Mouse (Mus musculus) lung, embryonic 14.5 days (tissue): ENCODE results near the gene Tgtp2. TPM values are rescaled to one million over a fixed set of nuclear protein-coding genes. Genes with fewer than 3 reads are reported as not detected.

Experiments used
- ATAC-seq: fragments of 200-750 bp; cut with Nextera tagmentation; 2 replicates; pipeline ENCODE4 v1.8.0; 2017; ENCODE audit warnings: mild to moderate bottlenecking, moderate TSS enrichment, moderate library complexity; ENCODE audit not compliant: insufficient read depth
- DNase-seq: peaks from one replicate; pipeline ENCODE4 v3.0.0-alpha.2; 2015
- H3K27ac ChIP-seq: fragments of 300-500 bp; sonication (generic); 2 replicates; pipeline ENCODE4 v1.5.1; 2014; ENCODE audit warnings: low read depth, mild to moderate bottlenecking, moderate library complexity
- H3K27me3 ChIP-seq: fragments of 300-500 bp; sonication (generic); 2 replicates; pipeline ENCODE4 v1.6.1; 2014; ENCODE audit warnings: low read length, control low read depth; ENCODE audit not compliant: insufficient read depth
- H3K36me3 ChIP-seq: fragments of 300-500 bp; sonication (generic); 2 replicates; pipeline ENCODE4 v1.6.1; 2014; ENCODE audit warnings: control low read depth; ENCODE audit not compliant: insufficient read depth
- H3K4me1 ChIP-seq: fragments of 300-500 bp; sonication (generic); 2 replicates; pipeline ENCODE4 v1.6.1; 2014; ENCODE audit warnings: antibody characterized with exemption, control low read depth; ENCODE audit not compliant: insufficient read depth
- H3K4me2 ChIP-seq: fragments of 300-500 bp; sonication (generic); 2 replicates; pipeline ENCODE4 v1.6.1; 2014; ENCODE audit warnings: mild to moderate bottlenecking
- H3K4me3 ChIP-seq: fragments of 300-500 bp; sonication (generic); 2 replicates; pipeline ENCODE4 v1.5.1; 2014; ENCODE audit warnings: low read depth, low read length
- H3K9ac ChIP-seq: fragments of 300-500 bp; sonication (generic); 2 replicates; pipeline ENCODE4 v1.6.1; 2014
- H3K9me3 ChIP-seq: fragments of 300-500 bp; sonication (generic); 2 replicates; pipeline ENCODE4 v1.6.1; 2016; ENCODE audit warnings: low read depth, low read length, control low read depth
- CTCF ChIP-seq: IDR thresholded peaks from 2 replicates; pipeline ENCODE4 v1.5.1; 2016; ENCODE audit warnings: antibody characterized with exemption, low read depth
- WGBS: fragments of 180-500 bp; shearing (Covaris S2); extraction: QIAGEN DNeasy Blood & Tissue Kit; methylation state at CpG from one replicate; pipeline ENCODE4 v1.1.7; 2014; 5-methylcytosine and 5-hydroxymethylcytosine counted together
- polyA plus RNA-seq: library from polyadenylated mRNA; unstranded; fragments of >200 nt; fragmentation: Nextera tagmentation; extraction: Ambion mirVana; gene quantifications from 2 replicates; pipeline ENCODE4 v1.2.1, GENCODE M21; 2014

Tgtp2 gene
- polyA plus RNA-seq, 1 experiment from 2014 or later, result 0.09 TPM

DNA sequence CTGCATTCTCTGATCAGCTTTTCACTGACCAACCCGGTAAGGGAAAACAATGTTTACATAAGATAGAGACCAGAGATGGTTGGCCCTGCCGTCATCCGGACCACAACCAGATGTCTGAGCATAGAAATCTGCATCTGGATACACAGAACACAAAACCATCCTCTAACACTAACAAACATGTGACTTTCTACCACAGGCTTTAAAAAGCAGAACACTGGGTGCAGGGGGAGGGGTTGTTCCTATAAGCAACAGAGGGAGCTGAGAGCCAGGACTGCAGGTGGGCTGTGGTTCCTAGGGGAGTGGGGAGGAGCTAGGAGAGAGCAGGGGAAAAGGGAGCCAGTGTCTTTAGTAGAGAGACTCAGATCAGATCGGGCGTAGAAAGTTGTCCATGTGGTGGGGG, 37.5 kb upstream of the Tgtp2 start:
- no peak overlapping the region for H3K9ac ChIP-seq
- no peak for TF ChIP-seq CTCF
- no peaks in the 10 kb centered on the region for H3K36me3 ChIP-seq
- no peaks in the 10 kb centered on the region for H3K27me3 ChIP-seq
- ATAC-seq (no peak), DNase-seq (no peak)
- H3K4me1 ChIP-seq, result no peaks in the 10 kb centered on the region
- H3K9me3 ChIP-seq, result no peaks in the 10 kb centered on the region
- no peak overlapping the region for H3K4me2 ChIP-seq
- H3K4me3 ChIP-seq, result no peak overlapping the region
- no peak overlapping the region for H3K27ac ChIP-seq
- WGBS, result 29% methylated on average over 5 of the region's 5 CpGs

DNA sequence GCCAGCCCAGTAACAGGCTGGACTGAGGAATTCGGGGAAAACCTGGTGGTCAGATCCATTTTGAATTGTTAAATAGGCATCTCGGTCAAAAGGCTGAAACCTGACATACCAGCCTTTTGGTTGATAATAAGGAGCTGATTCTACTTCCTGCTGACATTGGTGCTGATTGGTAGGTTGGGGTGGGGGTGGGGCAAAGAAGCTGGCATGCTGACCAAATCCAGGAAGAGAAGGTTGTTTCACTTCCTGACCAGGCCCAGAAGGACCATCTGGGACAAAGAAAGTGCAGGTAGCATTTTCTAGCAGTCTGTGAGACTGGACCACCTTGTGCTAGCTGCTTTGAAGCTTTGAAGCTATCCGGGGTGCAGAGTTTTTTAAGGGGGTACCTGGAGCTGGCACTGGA, 36.4 kb upstream of the Tgtp2 start:
- H3K4me3 ChIP-seq, result no peak overlapping the region
- DNase-seq (no peak), ATAC-seq (no peak)
- H3K4me2 ChIP-seq, result no peak overlapping the region
- 80% methylated on average over 3 of the region's 3 CpGs for WGBS
- H3K27me3 ChIP-seq, result no peaks in the 10 kb centered on the region
- no peaks in the 10 kb centered on the region for H3K9me3 ChIP-seq
- no peaks in the 10 kb centered on the region for H3K4me1 ChIP-seq
- H3K36me3 ChIP-seq, result no peaks in the 10 kb centered on the region
- no peak overlapping the region for H3K9ac ChIP-seq
- H3K27ac ChIP-seq, result no peak overlapping the region
- TF ChIP-seq CTCF, result no peak

DNA sequence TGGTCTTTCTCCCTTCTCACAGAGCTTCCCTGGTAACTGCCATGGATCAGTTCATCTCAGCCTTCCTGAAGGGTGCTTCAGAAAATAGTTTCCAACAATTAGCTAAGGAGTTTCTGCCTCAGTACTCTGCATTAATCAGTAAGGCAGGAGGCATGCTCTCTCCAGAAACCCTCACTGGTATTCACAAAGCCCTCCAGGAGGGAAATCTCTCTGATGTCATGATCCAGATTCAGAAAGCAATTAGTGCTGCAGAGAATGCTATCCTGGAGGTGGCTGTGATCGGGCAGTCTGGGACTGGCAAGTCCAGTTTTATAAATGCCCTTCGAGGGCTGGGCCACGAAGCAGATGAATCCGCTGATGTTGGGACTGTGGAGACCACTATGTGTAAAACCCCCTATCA, 31.4 kb upstream of the Tgtp2 start:
- Histone ChIP-seq H3K36me3 (no peaks in the 10 kb centered on the region), H3K4me1 (no peaks in the 10 kb centered on the region), H3K4me3 (no peak overlapping the region), H3K27me3 (no peaks in the 10 kb centered on the region), H3K9me3 (no peaks in the 10 kb centered on the region), H3K9ac (no peak overlapping the region), H3K4me2 (no peak overlapping the region), H3K27ac (no peak overlapping the region)
- 85% methylated on average over 4 of the region's 4 CpGs for WGBS
- ATAC-seq, result no peak
- no peak for TF ChIP-seq CTCF
- DNase-seq, result no peak

DNA sequence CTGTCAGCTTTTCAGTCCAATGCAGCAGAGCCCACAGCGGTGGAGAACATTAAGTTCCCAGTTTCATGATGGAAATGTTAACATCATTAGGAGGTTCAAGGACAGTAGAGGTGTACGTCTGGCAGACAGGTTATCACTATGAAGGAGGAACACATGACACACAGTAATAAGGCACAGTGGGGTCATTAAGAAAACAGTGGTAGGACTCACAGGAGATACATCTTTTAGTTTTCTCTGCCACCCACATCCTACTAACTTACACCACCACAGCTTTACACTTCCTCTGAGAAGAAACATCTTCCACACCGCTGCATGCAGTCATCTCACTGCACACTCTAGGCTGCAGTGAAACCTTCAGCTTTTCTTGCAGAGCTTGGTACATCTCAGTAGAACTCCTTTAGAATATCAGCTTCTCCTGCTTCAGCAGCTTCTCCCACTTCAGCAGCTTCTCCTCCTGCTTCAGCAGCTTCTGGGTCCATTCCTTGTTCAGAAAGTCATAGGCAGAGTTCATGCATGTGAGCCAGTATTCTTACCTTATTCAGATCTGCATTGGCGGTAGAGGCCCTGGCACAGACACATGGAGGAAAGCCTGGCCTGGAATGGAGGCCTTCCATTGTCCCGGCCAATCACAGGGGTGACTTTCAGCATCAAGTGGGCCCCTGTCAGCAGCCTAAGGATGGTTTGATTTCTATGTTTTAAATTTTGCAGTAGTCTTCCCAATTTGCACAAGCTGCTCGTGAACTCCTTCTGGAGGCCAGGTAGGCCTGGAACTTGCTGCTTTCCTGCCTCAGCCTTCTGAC, 30.1 kb upstream of the Tgtp2 start:
- no peaks in the 10 kb centered on the region for H3K4me1 ChIP-seq
- no peak for TF ChIP-seq CTCF
- no peaks in the 10 kb centered on the region for H3K27me3 ChIP-seq
- no peaks in the 10 kb centered on the region for H3K9me3 ChIP-seq
- no peak overlapping the region for H3K9ac ChIP-seq
- no peak overlapping the region for H3K4me3 ChIP-seq
- DNase-seq (no peak), ATAC-seq (no peak)
- no peaks in the 10 kb centered on the region for H3K36me3 ChIP-seq
- no peak overlapping the region for H3K27ac ChIP-seq
- no peak overlapping the region for H3K4me2 ChIP-seq
- WGBS, result 82% methylated on average over 6 of the region's 6 CpGs

DNA sequence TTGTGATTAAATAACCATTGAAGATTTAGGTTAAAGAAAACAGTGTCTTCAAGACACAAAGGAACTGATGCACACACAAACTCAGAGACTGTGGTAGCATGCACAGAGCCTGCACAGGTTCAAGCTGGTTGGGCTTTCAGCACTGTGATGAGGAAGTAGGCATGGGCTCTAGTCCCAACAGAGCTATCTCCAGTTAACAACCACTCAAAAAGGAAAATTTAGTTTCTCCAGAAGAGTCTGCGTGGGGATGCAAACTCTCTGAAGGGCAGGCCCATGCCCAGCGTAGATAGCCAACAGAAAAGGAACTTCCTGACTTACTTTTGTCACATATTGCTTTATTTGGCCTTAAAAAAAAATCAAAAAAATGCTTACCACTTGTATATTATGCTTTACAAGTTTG, 28.8 kb upstream of the Tgtp2 start:
- H3K4me2 ChIP-seq, result no peak overlapping the region
- no peak for DNase-seq
- no peaks in the 10 kb centered on the region for H3K36me3 ChIP-seq
- H3K9me3 ChIP-seq, result no peaks in the 10 kb centered on the region
- H3K4me3 ChIP-seq, result no peak overlapping the region
- no peak overlapping the region for H3K9ac ChIP-seq
- ATAC-seq, result no peak
- whole genome bisulfite sequencing, result 82% methylated on average over 2 of the region's 2 CpGs
- no peak for TF ChIP-seq CTCF
- H3K4me1 ChIP-seq, result no peaks in the 10 kb centered on the region
- H3K27me3 ChIP-seq, result no peaks in the 10 kb centered on the region
- H3K27ac ChIP-seq, result no peak overlapping the region

DNA sequence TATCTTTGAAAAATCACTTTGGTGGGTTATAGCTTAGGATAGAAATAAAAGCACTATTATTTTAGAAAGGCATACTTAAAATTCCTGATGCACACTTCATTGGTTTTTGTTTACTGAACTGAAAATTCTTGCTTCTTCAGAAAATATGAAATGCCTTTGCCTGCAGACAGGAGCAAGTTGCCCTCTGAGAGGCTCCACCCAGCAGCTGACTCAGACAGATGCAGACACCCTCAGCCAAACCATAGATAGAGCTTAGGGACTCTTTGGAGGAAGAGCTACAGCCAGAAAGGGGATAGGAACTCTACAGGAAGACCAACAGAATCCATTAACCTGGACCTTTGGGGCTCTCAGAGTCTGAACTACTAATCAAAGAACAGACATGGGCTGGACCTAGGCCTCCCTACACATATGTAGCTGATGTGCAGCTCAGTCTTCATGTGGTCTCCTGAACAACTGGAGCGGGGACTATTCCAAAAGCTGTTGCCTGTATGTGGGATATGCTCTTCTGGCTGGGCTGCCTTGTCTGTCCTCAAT, 28.1 kb upstream of the Tgtp2 start:
- WGBS, result 97% methylated on average over 1 of the region's 1 CpGs
- TF ChIP-seq CTCF, result no peak
- no peak overlapping the region for H3K4me3 ChIP-seq
- no peaks in the 10 kb centered on the region for H3K4me1 ChIP-seq
- H3K36me3 ChIP-seq, result no peaks in the 10 kb centered on the region
- H3K9me3 ChIP-seq, result no peaks in the 10 kb centered on the region
- ATAC-seq, result no peak
- H3K4me2 ChIP-seq, result no peak overlapping the region
- no peaks in the 10 kb centered on the region for H3K27me3 ChIP-seq
- H3K9ac ChIP-seq, result no peak overlapping the region
- H3K27ac ChIP-seq, result no peak overlapping the region
- no peak for DNase-seq

DNA sequence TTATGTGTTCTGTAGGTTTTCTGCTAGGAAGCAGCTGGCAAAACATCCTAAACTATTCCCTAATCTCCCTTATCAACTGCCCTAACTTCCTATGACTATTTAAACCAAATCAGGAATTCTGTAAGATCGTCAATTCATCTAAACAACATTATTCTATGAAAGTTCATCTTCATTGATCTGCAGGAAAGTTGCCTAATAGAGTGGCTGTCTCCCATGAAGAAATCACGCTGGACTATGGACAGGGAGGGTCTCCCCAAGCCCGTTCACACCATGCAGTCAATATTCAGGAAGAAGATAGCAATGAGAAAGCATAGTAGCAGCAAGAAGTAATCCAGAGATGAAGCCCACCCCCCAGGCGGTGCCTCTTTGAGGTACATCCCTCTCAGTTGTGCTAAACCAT, 27.2 kb upstream of the Tgtp2 start:
- no peaks in the 10 kb centered on the region for H3K36me3 ChIP-seq
- H3K4me2 ChIP-seq, result no peak overlapping the region
- H3K27ac ChIP-seq, result no peak overlapping the region
- no peak for DNase-seq
- 61% methylated on average over 4 of the region's 4 CpGs for whole genome bisulfite sequencing
- no peak overlapping the region for H3K4me3 ChIP-seq
- no peaks in the 10 kb centered on the region for H3K27me3 ChIP-seq
- no peaks in the 10 kb centered on the region for H3K9me3 ChIP-seq
- TF ChIP-seq CTCF, result no peak
- H3K9ac ChIP-seq, result no peak overlapping the region
- ATAC-seq, result no peak
- no peaks in the 10 kb centered on the region for H3K4me1 ChIP-seq
